Mouse (Mus musculus): Measurements from ENCODE around the gene Krtcap2.

The Krtcap2 gene

DNA sequence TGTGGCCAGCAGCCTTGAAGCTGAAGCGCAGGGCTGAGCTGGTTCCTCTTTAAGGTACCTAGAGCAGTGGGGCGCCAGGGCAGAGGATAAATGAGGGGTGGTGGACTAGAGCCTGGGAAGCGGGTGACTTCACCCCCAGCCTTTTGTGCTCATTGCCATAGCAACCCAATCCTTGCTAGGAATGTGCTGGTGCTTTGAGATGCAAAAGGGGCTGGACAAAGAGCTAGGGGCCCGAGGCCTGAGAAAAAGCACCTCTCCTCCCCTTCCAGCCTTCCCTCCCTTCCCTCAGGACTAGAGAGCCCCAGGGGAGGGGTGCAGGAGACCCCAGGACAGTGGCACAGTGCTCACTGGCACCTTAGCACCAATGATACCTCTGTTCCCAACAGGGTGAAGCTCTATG is 19.8 kb upstream of the Krtcap2 start:
- no peak for DNase-seq (ENCODE audit: low spot score)

DNA sequence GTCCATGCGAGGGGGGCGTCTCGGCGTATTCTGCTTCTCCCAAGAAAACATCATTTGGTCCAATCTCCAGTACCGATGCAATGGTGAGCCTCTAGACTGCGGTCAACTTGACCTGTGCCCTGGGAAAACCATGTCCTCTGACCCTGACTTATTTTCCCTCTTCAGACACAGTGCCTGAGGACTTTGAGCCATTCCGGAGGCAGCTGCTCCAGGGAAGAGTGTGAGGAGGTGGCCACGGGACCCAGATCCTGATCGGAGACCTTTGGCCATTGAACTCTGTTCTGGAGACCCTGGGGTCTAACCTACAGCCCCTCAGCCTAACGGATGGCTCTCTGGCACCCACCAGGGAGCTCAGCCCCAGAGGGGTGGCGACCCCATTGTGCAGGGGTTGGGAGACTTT is 19.4 kb upstream of the Krtcap2 start:
- peak; percentile 83 for DNase-seq (ENCODE audit: low spot score)

DNA sequence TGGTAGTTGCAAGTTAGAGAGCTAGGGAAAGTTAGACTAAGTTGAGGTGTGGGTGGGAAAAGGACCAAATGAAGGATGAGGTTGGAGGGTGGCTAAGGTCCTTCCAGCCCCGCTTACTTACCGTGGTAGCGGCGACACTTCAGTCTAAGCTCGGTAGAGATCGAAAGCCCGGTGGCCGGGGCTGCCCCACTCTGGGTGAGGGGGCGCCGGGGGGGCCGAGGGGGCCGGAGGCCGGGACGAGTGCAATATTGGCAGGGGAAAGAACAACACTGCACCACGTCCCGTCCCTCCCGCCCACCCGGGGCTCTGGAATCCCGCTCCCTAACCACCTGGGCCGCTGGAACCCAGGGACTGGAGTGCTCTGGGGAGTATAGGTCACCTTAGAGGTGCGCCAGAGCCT is 18.9 kb upstream of the Krtcap2 start, which contains the start of gene Mtx1:
Gene Mtx1, minus strand, starts transcription at position 189 of the 400 bp plus-strand sequence.
- no peak for DNase-seq (ENCODE audit: low spot score)

DNA sequence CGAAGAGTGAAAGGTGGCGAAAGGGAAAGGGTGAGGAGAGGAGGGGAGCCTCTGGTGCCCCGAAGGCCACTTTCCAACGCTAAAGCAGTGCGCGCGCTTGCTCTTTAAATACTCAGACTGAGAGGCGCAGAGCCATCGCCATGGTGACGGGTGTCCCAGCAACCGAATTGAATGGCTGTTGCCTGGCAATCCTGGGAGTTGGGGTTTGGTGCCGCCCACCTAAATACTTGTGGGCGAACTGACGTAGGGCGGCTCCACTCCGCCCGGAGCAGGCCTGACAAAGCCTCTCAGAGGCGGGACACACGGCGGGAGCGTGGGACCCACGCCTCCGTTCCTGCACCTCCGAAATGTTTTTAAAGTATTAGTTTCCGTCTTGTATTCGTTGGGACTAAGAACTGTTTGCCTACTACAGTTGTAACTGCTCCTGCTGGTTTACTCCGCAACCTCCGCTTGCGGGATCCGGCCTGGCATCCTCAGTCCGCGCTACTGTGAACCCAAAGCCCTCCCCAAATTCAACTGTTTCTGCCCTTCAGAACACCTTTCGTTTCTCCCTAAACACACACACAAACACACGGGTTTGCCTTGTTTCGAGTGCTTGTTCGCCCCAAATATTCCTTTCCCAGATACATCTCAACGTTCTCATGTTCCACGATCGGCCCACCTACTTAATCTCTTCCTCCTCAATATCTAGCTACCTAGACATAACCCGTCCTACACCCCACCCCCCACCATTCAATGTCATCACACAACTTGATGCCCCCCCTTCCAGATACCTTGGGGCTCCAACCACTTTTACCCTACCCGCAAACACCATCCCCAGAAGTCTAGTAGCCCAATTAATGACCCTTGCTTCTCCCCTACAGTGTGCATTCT is 18.2 kb upstream of the Krtcap2 start:
- DNase-seq (ENCODE audit: low spot score), result peak; percentile 87

DNA sequence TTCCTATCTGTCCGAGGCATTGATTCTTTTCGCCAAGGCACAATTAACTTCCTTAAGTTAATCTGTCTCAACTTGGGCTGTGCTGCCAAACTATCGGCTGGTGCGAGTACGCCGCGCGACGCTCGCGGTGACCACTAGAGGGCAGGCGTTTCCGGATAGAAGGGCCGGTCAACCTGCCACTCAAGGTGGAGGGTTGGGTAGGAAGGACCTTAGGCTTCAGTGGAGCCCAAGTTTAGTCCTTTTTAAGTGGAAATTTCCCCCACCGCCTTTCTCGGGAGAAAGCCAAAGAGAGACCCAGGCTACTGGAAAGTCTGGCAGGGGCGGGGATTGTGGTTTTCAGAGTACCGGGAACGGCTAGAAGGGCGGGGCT is 17.6 kb upstream of the Krtcap2 start:
- DNase-seq (ENCODE audit: low spot score), result peak; percentile 86

DNA sequence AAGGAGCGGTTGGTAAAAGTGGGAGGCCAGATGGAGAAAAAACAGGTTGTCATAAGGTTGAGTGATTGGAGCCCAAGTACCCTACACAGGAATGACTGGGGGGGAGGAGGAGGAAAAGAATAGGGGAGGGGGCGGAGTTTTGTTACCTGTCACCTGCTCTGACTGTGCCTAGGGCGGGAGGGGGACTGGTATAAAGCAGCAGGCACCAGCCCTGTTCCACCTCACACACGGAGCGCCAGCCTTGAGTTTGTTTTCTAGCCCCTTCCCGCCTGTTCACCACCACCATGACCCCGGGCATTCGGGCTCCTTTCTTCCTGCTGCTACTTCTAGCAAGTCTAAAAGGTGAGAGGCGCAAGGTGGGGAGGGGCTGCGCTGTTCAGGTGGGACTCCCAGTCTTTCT is 16.9 kb upstream of the Krtcap2 start, which contains the start of gene Muc1:
Gene Muc1, plus strand, starts transcription at position 222 of the 400 bp plus-strand sequence.
- DNase-seq (ENCODE audit: low spot score), result no peak

DNA sequence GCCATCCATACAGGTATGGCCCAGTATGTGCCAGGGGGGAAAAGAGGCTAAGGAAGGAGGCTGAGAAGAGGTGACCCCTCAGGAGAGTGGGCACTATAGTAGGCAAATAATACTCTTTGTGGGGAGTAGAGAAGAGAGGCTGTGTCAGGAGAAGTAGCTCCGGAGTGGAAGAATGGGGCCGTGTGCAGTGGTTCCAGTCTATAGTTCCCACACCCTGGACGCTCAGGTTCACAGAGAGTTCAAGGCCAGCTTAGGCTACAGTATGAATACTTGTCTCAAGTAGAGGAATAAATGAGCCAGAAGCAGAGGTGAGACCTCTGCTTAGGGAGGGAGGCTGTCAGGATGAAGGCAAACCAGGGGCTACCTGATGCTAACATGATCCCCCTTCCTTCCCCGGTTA is 16.5 kb upstream of the Krtcap2 start:
- DNase-seq (ENCODE audit: low spot score), result no peak

DNA sequence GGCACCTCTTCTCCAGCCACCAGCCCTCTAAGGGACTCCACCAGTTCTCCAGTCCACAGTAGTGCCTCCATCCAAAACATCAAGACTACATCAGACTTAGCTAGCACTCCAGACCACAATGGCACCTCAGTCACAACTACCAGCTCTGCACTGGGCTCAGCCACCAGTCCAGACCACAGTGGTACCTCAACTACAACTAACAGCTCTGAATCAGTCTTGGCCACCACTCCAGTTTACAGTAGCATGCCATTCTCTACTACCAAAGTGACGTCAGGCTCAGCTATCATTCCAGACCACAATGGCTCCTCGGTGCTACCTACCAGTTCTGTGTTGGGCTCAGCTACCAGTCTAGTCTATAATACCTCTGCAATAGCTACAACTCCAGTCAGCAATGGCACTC is 15.2 kb upstream of the Krtcap2 start:
- DNase-seq (ENCODE audit: low spot score), result no peak

DNA sequence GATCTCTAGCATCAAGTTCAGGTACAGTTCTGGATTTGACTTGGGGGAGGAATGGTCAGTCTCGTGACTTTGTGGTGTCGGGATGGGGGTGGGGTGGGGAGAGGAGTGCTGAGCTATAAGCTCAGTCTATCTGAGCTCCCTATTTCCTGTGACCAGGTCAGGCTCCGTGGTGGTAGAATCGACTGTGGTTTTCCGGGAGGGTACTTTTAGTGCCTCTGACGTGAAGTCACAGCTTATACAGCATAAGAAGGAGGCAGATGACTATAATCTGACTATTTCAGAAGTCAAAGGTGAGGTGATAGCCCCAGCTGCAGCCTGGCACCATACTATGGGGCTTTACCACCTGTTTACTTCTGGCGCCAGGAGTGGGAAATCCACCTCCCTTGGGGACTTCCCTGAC is 14.4 kb upstream of the Krtcap2 start:
- no peak for DNase-seq (ENCODE audit: low spot score)

DNA sequence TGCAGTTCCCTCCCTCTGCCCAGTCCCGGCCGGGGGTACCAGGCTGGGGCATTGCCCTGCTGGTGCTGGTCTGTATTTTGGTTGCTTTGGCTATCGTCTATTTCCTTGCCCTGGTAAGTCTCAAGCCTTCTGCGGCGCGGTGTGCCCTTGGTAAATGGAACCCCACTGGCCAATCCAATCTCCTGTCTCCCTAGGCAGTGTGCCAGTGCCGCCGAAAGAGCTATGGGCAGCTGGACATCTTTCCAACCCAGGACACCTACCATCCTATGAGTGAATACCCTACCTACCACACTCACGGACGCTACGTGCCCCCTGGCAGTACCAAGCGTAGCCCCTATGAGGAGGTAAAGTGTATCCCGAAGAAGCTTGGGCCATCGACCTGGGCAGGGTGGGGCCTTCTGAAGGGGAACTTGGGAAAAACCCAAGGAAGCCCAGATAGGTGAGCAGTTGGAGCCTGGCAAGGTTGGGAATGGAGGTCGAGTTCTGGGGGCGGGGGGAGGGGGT is 13.9 kb upstream of the Krtcap2 start:
- DNase-seq (ENCODE audit: low spot score), result no peak

DNA sequence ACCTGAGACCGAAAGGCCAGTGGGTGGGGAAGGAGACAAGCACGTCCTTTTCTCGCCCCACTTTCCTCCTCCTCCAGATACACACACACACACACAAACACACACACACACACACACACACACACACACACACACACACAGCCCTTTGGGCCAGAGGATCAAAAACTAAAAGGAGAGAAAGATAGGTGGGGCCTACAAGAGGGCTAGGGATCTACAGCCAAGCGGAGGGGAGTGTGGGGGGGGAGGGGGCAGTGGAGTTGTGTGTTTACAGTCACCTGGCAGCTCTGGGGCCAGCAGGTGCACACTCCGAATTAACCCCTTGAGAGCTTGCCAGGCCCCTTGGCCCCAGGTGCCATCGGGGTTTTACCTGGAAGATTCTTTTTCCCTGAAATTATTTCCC is 13.2 kb upstream of the Krtcap2 start:
- DNase-seq (ENCODE audit: low spot score), result no peak

DNA sequence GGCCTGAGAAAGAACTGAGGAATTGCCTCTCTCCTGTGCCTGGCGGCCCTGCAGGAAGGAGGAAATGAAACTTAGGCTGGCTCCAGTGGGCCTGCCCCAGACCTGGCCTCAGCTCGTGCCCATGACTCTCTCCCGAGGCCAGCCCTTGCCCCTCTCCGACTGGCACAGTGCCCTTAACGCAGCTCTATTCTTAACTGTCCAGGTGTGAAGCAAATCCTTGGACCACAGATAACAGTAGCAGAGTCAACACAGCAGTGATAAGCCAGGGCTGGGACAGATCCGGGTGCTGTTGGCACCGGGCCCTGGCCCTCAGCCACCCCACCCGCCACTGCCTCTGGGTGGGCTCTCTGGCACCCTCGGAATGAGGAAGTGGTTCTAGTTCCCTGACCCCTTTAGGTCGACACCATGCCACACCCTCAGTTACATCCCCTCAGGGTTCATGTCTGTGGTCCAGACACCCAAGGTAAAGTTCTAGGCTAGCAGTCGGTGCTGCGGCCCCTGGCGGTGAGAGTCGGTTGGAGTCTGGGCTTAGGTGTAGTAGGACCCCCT is 12.1 kb upstream of the Krtcap2 start:
- DNase-seq (ENCODE audit: low spot score), result no peak

DNA sequence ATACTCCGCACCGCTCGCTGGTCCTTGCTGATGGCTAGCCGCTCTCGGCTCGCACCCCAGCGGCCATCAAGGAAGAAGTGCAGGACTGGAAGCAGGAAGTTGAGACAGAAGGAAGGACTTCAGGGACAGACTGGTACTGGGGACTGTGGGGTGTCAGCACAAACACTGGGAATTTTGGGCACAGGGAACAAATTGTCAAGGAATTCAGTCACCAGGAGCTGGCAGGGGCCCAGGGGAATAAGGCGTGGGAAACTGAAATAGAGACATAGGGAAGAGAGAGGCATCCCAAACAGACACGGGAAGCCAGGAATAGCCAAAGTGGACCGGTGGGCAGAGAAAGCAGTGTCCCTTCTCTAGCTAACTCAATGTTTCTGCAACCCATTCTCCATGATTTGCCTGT is 9.2 kb upstream of the Krtcap2 start:
- DNase-seq (ENCODE audit: low spot score), result no peak

DNA sequence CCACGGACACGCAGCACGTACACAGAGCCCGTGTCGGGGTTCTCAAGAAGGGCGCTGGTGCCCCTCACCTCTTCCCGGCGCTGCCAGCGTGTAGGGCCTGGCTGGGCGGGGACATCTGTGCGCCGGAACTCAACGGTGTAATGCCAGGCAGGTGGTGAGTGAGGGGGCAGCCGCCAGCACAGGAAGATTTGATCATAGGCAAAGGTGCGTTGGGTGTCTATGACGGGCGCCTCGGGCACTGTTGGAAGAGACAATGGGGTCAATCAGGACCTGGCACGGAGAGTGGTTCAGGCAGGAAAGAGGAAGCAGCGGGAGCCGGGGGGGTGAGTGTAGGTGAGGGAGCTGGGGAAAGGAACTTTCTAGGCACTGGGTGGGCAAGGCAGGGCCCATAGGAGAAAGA is 8.1 kb upstream of the Krtcap2 start:
- no peak for DNase-seq (ENCODE audit: low spot score)

DNA sequence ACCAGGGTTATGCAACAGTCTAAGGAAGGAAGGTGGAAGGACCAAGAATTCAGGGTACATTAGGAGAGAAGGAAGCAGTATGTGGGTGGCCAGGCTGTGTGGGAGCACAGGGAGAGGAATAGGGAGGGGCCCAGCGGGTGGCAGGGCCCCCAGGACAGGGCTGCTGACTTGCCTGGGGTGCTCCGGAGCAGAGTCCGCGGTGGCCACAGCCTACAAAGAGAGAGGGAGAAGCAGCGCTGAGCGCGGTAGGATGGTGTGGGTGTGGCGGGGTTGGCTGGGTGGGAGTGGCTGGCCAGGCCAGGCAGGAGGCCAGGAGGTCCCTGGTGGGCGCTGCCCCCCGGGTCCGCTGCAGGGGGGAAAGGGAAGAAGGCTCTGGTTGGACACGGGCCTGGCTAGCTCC is 7.3 kb upstream of the Krtcap2 start:
- DNase-seq (ENCODE audit: low spot score), result peak; percentile 82

DNA sequence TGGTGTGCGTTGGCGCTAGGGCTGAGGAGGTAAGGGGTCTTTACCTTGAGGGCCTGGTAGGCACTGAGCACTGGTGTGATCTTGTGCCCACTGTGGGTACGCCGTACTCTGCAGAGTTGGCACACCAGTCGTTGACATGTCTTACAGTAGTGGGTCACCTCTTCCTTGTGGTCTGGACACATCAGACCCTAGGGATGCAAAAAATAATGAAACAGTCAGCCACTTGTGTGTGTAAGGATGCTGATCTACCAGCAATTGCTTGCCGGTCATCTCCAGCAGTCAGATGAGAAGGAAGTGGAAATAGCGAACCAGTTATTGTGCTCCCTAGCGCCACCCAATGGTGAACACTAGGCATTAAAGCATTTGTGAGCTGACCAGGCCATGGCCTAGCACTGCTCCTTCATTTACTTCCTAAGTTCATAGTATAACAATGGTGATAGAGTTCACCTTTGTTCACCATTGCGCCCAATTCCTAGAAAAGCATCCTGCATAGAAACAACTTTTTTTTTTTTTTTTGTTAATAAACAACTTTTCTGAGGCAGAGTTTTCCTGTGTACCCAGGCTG is 3.4 kb upstream of the Krtcap2 start:
- DNase-seq (ENCODE audit: low spot score), result peak; percentile 85

DNA sequence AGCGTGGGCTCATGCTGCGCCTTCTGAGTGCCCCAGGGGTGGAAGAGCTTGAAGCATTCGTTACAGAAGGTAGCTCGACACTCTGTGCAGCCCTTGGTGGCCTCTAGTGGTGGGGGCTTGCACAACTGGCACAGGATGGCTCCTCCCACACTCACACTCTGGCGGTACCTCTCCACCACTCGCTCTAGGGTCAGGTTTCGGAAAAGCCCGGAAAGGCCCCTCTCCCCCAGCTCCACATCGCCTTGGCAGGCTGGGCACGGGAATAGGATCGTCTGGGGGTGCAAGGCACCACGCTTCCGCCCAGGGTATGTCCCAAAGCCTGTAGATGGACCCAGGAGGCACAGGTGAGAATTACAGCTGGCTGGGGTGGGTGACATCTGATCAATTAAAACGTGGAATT is 2.2 kb upstream of the Krtcap2 start:
- peak; percentile 76 for DNase-seq (ENCODE audit: low spot score)

DNA sequence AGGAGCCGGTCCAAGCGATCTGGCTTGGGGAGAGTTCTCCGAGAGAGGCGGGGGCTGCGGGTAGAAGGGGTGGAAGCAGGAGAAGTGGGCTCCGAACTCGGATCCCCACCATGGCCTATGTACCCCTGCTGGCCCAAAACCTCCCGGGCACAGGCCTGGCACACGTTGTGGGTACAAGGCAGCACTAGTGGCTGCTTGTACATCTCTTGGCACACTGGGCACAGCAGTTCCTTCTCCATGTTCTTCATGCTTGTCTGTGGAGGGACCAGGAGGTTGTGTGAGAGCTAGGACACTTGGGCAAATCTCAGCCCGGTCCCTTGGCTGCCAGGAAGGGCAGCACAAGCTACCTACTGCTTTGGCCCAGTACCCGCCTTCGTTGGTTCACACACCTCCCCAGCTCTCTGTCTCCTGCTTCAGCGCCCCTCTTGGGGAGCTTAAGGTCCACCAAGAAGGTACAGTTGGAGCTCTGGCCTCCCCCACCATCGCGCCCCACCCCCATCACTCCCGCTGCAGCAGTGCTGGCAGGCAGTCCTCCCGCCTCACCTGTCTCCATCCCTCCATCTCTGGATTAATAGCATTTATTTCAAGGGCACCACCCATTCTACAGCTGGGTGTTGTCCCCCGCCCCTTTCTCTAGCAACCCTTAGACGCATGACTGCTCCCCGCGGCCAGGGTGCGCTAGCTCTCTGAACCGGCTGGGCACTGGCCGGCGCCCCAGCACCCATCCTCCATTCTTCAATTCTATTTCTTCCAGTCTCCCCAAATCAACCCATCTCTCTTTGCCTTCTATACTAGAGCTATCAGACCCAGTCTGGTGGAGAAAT is 1.4 kb upstream of the Krtcap2 start:
- DNase-seq (ENCODE audit: low spot score), result peak; percentile 15

DNA sequence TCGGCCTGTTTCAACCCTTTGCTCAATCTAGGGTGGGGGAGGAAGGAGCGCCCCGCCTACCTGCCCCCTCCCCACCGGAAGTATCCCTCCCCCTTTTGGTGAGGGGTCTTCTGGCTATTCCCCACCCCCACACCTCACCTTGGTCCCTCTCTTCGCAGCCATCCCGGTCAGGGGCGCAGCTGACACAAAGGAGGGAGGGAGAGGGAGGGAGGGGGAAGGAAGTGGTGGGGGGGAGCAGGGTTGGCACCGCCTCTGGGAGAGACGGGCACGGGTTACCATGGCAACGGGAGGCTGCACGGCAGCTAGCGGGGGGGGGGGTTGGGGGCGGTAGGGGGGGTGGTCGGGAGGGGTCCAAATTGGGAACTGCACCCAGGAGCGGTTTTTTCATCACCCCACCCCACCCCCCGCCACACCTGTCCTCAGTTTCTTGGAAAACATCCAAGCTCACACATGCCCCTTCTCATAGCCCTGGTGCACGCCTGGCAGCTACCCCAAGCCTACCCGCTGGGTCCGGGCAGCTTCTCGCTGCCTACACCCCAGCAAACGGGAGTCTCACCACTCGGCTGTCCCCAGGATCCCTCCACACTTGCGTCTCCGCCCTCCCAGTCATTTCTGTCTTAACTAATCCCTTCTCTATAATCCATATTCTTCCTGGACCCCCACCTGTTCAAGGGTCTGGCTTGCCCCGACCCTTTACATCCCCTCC is 631 bp upstream of the Krtcap2 start:
- DNase-seq (ENCODE audit: low spot score), result peak; percentile 56

DNA sequence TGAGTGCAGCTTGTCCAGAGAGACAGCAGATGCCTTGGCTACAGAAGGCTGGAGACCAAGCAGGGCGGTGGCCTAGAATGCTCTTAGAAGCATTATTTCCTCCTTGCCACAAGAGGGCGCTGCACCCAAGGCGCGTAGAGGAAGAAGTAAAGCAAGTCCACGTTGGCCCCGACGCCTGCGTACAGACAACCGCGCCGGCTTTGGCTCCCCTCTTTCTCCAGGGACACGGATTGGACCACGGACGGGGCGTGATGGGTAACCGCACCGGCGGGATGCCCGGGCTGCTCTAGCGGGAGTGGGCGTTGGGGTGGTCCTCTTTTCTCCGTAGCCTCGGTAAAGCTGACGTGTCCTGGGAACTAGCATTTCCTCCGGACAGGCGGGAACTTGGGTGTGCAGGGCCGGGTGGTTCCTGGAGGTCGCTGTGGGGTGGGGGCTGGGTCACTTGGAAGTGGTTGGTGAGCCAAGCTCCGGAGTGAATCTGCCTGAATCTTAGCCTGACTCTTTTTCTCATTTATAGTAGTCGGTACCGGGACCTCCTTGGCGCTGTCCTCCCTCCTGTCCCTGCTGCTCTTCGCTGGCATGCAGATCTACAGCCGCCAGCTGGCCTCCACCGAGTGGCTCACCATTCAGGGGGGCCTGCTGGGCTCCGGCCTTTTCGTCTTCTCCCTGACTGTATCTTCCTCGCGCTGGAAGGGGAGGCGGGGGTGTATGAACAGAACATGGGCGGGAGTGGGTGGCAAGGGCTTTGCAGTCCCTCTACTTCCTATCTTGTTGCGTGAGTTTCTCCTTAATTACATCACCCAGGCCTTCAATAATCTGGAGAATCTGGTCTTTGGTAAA is 715 bp downstream of the Krtcap2 start, which contains the start of gene Trim46:
Gene Trim46, minus strand, starts transcription at position 49 of the 840 bp plus-strand sequence.
- DNase-seq (ENCODE audit: low spot score), result peak; percentile 92

DNA sequence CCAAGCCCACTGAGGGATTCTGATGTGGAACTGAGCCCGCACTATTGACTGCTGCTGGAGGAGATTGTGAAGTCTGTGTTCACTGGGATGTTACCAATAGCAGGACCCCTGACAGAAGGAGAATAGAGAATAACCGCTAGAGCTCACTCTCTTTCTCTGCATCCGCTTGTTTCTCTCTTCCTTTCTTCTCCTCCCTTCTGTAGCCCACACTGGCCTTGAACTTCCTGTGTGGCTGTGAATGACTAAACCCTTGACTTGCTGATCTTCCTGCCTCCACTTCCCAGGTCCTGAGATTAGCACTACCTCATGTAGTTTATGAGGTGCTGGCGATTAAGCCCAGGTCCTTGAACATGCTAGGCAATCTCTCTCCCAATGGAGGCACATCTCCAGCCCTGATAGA is 1.7 kb downstream of the Krtcap2 start:
- DNase-seq (ENCODE audit: low spot score), result no peak

Data from yolk sac, embryonic 10.5 days (tissue).